Mouse (Mus musculus): ENCODE results near the gene Rnf212. TPM values are rescaled to one million over a fixed set of nuclear protein-coding genes. Genes with fewer than 3 reads are reported as not detected.

Gene Rnf212
- total RNA-seq, 2 experiments from 2014 or later: not detected

GRCm38 (mm10) chr5:108714149-108714548 is 60.6 kb downstream of the Rnf212 start:
- ATAC-seq (replicated peaks; ENCODE audit: low FRiP score, low TSS enrichment, poor library complexity, severe bottlenecking): no peak

- ATAC-seq (replicated peaks; ENCODE audit: low FRiP score, low TSS enrichment, poor library complexity, severe bottlenecking): no peak
Measured at GRCm38 (mm10) chr5:108713691-108714090, 61.1 kb downstream of the Rnf212 start.

- ATAC-seq (replicated peaks; ENCODE audit: low FRiP score, low TSS enrichment, poor library complexity, severe bottlenecking): no peak
Measured at GRCm38 (mm10) chr5:108713096-108713495, 61.7 kb downstream of the Rnf212 start.

- ATAC-seq (replicated peaks; ENCODE audit: low FRiP score, low TSS enrichment, poor library complexity, severe bottlenecking): no peak
Measured at GRCm38 (mm10) chr5:108711968-108712367, 62.8 kb downstream of the Rnf212 start.

- no peak for ATAC-seq (replicated peaks; ENCODE audit: low FRiP score, low TSS enrichment, poor library complexity, severe bottlenecking)
Measured at GRCm38 (mm10) chr5:108708981-108709731, 65.6 kb downstream of the Rnf212 start.

- ATAC-seq (replicated peaks; ENCODE audit: low FRiP score, low TSS enrichment, poor library complexity, severe bottlenecking): no peak
Measured at GRCm38 (mm10) chr5:108708419-108708818, 66.4 kb downstream of the Rnf212 start.

GRCm38 (mm10) chr5:108707758-108708157 is 67.0 kb downstream of the Rnf212 start:
- peak; percentile 67 for ATAC-seq (replicated peaks; ENCODE audit: low FRiP score, low TSS enrichment, poor library complexity, severe bottlenecking)

GRCm38 (mm10) chr5:108703754-108704626 is 70.8 kb downstream of the Rnf212 start:
- ATAC-seq (replicated peaks; ENCODE audit: low FRiP score, low TSS enrichment, poor library complexity, severe bottlenecking): no peak

- ATAC-seq (replicated peaks; ENCODE audit: low FRiP score, low TSS enrichment, poor library complexity, severe bottlenecking): no peak
Measured at GRCm38 (mm10) chr5:108701341-108702021, 73.3 kb downstream of the Rnf212 start.

GRCm38 (mm10) chr5:108700346-108700745 is 74.4 kb downstream of the Rnf212 start:
- no peak for ATAC-seq (replicated peaks; ENCODE audit: low FRiP score, low TSS enrichment, poor library complexity, severe bottlenecking)

- ATAC-seq (replicated peaks; ENCODE audit: low FRiP score, low TSS enrichment, poor library complexity, severe bottlenecking): no peak
Measured at GRCm38 (mm10) chr5:108697341-108697753, 77.4 kb downstream of the Rnf212 start.

GRCm38 (mm10) chr5:108696542-108696941 is 78.2 kb downstream of the Rnf212 start:
- no peak for ATAC-seq (replicated peaks; ENCODE audit: low FRiP score, low TSS enrichment, poor library complexity, severe bottlenecking)

- no peak for ATAC-seq (replicated peaks; ENCODE audit: low FRiP score, low TSS enrichment, poor library complexity, severe bottlenecking)
Measured at GRCm38 (mm10) chr5:108695861-108696260, 78.9 kb downstream of the Rnf212 start.

GRCm38 (mm10) chr5:108694352-108695261 is 80.2 kb downstream of the Rnf212 start:
- ATAC-seq (replicated peaks; ENCODE audit: low FRiP score, low TSS enrichment, poor library complexity, severe bottlenecking): peak; percentile 56

- ATAC-seq (replicated peaks; ENCODE audit: low FRiP score, low TSS enrichment, poor library complexity, severe bottlenecking): peak; percentile 78
Measured at GRCm38 (mm10) chr5:108693872-108694288, 80.9 kb downstream of the Rnf212 start.

GRCm38 (mm10) chr5:108692271-108692670 is 82.5 kb downstream of the Rnf212 start, which contains the start of gene Fgfrl1:
Fgfrl1 (plus strand) TSS chr5:108692382.
- peak; percentile 27 for ATAC-seq (replicated peaks; ENCODE audit: low FRiP score, low TSS enrichment, poor library complexity, severe bottlenecking)

- ATAC-seq (replicated peaks; ENCODE audit: low FRiP score, low TSS enrichment, poor library complexity, severe bottlenecking): no peak
Measured at GRCm38 (mm10) chr5:108691152-108691551, 83.6 kb downstream of the Rnf212 start.

GRCm38 (mm10) chr5:108689091-108689490 is 85.7 kb downstream of the Rnf212 start:
- no peak for ATAC-seq (replicated peaks; ENCODE audit: low FRiP score, low TSS enrichment, poor library complexity, severe bottlenecking)

- no peak for ATAC-seq (replicated peaks; ENCODE audit: low FRiP score, low TSS enrichment, poor library complexity, severe bottlenecking)
Measured at GRCm38 (mm10) chr5:108680871-108681270, 93.9 kb downstream of the Rnf212 start.
